Mouse (Mus musculus): ENCODE results near the gene Tns1. TPM values are rescaled to one million over a fixed set of nuclear protein-coding genes. Genes with fewer than 3 reads are reported as not detected.

Gene Tns1
- polyA plus RNA-seq, 1 experiment from 2014 or later = 16.5 TPM

DNA sequence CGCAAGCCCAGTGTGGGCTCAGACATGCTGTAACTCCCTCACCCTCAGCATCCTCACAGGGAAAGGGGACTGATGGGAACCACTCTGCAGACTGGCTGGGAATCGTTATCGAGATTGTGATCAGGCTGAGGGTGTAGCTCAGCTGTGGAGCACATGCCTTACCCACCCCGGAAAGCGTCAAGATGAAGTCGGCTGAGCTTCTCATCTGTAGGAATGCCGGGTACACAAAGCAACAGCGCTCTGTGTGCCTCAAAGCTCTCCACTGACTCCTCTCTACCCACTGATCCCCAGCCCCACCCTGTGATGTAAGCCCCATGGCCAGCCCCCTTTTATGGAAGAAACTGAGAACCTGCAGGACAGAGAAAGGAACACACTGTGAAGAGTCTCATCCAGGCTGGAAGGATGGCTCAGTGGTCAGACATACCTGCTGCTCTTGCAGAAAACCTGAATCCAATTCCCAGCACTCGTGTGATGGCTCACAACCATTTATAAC, 97.5 kb downstream of the Tns1 start:
- WGBS = 76% methylated on average over 9 of the region's 9 CpGs
- Histone ChIP-seq H3K27ac (no peak overlapping the region), H3K9ac (no peak overlapping the region), H3K9me3 (no peaks in the 10 kb centered on the region), H3K27me3 (replicated peaks) (no peaks in the 10 kb centered on the region), H3K4me2 (replicated peaks) (no peak overlapping the region), H3K36me3 (no peaks in the 10 kb centered on the region), H3K4me3 (no peak overlapping the region), H3K4me1 (peaks cover 41% of the 10 kb centered on the region)
- no peak for ATAC-seq (ENCODE audit: low FRiP score, low read depth)

DNA sequence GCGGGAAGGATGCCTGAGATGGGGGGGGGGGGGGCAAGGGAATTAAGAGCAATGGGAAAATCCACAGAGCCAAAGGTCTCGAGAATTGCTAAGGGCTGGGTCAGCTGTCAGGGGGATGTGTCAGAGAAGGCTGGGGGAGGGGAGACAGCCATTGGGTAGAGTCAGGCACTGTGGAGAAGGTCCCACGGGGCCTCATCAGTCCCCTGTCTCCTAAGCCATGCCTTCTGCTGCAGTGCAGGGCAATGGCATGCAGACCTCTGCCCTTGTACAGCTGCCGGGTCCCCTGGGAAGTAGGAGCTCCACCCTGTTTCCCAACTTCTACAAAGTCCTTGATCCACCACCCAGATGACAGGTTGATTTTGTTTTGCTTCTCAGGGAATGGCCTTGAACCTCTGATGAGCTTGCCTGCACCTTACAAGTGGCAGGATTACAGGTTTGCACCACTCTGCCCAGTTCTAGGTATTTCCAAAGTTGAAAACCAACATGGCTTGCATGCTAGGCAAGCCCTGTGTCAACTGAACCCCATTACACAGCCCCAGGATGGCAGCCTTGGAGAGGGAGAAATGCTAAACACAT, 98.5 kb downstream of the Tns1 start:
- no peaks in the 10 kb centered on the region for H3K36me3 ChIP-seq
- no peak overlapping the region for H3K4me2 ChIP-seq (replicated peaks)
- no peak overlapping the region for H3K27ac ChIP-seq
- no peaks in the 10 kb centered on the region for H3K9me3 ChIP-seq
- WGBS = 57% methylated on average over 4 of the region's 4 CpGs
- peaks cover 31% of the 10 kb centered on the region for H3K4me1 ChIP-seq
- H3K27me3 ChIP-seq (replicated peaks) = no peaks in the 10 kb centered on the region
- ATAC-seq (ENCODE audit: low FRiP score, low read depth) = no peak
- no peak overlapping the region for H3K9ac ChIP-seq
- H3K4me3 ChIP-seq = no peak overlapping the region

DNA sequence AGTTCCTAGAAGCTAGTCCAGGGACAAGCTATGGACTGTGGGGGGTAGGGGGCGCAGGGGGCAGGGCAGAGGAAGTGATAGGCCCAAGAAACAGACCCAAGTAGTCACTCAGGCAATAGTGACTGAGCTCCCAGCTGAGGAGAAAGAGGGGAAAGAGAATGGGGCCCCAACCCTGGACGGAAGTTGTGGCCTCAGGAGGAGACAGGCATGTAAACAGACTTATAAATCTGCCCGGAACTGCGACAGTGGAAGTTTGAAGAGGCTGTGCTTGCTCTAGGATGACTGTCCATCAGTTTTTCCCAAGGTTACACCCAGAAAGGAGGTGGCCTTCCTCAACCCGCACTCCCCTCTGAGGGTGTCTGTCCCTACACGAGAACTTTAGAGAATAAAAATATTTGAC, 99.0 kb downstream of the Tns1 start:
- H3K4me1 ChIP-seq = peaks cover 30% of the 10 kb centered on the region
- WGBS = 43% methylated on average over 6 of the region's 6 CpGs

DNA sequence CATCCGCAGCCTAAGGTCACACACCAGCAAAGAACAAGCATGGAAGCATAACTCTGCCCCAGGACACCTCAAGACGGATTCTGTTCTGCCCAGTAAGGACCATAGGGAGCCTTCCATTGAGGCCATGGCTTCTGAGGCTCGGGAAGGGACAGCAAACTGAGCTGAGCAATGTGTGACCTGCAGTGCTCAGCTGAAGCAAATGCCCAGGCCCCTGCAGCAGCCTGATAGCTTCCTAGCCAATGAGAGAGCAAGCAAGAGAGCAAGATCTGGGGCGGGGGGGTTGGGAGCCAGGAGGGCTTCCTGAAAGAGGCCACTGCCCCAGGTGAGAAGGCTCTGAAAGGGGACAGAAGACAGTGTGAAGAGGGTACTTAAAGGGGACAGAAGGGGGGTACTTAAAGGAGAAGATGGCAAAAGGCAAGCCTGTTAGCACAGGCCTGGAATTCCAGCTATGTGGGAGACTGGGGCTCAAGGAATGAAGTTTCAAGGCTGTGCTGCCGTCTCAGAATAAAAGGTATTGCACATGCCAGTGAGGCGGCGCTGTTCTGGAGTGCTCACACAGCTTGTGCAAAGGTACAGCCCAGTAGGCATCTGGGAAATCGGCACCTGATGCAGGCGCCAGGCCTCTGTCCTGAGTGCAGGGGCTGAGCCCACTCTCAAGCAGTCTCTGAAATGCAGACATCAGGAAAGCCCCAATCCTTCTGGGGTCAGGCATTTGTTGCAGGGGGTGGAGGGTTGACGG, 99.6 kb downstream of the Tns1 start:
- Histone ChIP-seq H3K27ac (no peak overlapping the region), H3K9me3 (no peaks in the 10 kb centered on the region), H3K4me2 (replicated peaks) (no peak overlapping the region), H3K4me1 (peaks cover 26% of the 10 kb centered on the region), H3K36me3 (no peaks in the 10 kb centered on the region), H3K4me3 (no peak overlapping the region), H3K9ac (no peak overlapping the region), H3K27me3 (replicated peaks) (no peaks in the 10 kb centered on the region)
- ATAC-seq (ENCODE audit: low FRiP score, low read depth) = no peak
- 55% methylated on average over 10 of the region's 10 CpGs for WGBS

More for the DNA sequence above, 99.0 kb downstream of the Tns1 start:
- ATAC-seq (ENCODE audit: low FRiP score, low read depth) = no peak
- Histone ChIP-seq H3K4me2 (replicated peaks) (no peak overlapping the region), H3K27ac (no peak overlapping the region), H3K9me3 (no peaks in the 10 kb centered on the region), H3K27me3 (replicated peaks) (no peaks in the 10 kb centered on the region), H3K9ac (no peak overlapping the region), H3K4me3 (no peak overlapping the region), H3K36me3 (no peaks in the 10 kb centered on the region)

DNA sequence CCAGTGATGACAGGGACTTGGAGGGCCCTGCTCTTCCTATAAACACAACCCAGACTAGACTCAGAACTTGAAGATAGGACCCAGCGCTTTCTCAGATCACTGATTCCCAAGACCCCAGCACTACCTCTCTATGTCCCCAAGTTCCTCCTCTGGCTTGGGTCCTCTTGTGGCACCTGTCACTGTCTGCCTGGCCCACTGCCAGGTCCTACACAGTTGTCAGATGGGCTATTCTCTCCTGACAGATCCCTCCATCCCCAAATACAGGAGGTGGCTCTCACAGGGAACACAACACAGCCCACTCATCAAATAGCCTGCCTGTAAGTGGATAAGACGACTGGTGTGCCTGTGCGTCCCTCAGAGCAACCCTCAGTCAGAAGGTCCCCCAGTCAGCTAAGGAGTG, 101.3 kb downstream of the Tns1 start:
- no peak for ATAC-seq (ENCODE audit: low FRiP score, low read depth)
- no peak overlapping the region for H3K9ac ChIP-seq
- H3K36me3 ChIP-seq = no peaks in the 10 kb centered on the region
- H3K27ac ChIP-seq = no peak overlapping the region
- no peak overlapping the region for H3K4me2 ChIP-seq (replicated peaks)
- H3K9me3 ChIP-seq = no peaks in the 10 kb centered on the region
- H3K4me1 ChIP-seq = peaks cover 26% of the 10 kb centered on the region
- H3K27me3 ChIP-seq (replicated peaks) = no peaks in the 10 kb centered on the region
- no peak overlapping the region for H3K4me3 ChIP-seq
- WGBS = 85% methylated on average over 3 of the region's 3 CpGs

DNA sequence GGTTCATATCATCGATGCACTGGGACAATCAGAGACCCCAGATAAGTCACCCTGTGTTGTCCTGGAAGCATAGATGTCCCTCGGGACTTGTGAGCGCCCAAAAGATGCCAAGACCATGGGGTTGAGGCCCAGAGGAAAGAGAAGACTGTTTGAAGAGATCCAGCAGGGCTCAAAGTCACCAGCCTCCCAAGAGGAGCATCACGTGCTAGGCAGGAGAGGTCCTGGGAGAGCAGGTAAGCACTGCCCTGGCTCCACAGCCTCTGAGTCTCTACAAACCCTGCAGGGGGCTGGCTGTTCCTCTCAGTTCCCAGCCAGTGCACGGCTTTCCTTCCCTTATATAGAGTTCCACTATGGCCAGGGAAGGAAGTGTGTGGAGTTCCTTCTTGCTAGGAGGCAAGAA, 101.7 kb downstream of the Tns1 start:
- Histone ChIP-seq H3K9ac (no peak overlapping the region), H3K27me3 (replicated peaks) (no peaks in the 10 kb centered on the region), H3K4me2 (replicated peaks) (no peak overlapping the region), H3K4me3 (no peak overlapping the region), H3K9me3 (no peaks in the 10 kb centered on the region), H3K36me3 (no peaks in the 10 kb centered on the region), H3K4me1 (peaks cover 22% of the 10 kb centered on the region), H3K27ac (no peak overlapping the region)
- ATAC-seq (ENCODE audit: low FRiP score, low read depth) = no peak
- 77% methylated on average over 5 of the region's 5 CpGs for WGBS

DNA sequence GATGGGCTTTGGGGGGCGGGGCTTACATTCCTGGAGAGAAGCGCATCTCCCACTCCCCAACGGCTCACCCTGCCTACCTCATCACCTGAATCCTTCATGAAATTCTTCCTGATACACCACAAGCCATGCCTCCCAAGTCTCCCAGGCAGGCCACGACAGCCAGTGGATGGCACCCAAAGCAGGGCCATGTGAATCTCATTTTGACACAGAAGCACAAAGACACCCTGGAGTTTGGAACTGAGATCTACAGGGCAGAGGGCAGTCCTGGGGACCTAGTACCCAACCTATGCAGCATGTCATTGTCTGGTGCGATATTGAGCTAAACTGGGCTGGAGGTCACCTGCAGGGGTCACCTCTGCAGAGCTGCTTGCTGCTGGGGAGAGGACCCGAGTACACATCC, 104.0 kb downstream of the Tns1 start:
- no peaks in the 10 kb centered on the region for H3K27me3 ChIP-seq (replicated peaks)
- no peak overlapping the region for H3K9ac ChIP-seq
- no peak overlapping the region for H3K4me2 ChIP-seq (replicated peaks)
- ATAC-seq (ENCODE audit: low FRiP score, low read depth) = no peak
- WGBS = 73% methylated on average over 6 of the region's 6 CpGs
- H3K4me1 ChIP-seq = peaks cover 8% of the 10 kb centered on the region; the same call in 1 of the 2 replicates
- H3K9me3 ChIP-seq = no peaks in the 10 kb centered on the region
- no peak overlapping the region for H3K27ac ChIP-seq
- H3K4me3 ChIP-seq = no peak overlapping the region
- H3K36me3 ChIP-seq = no peaks in the 10 kb centered on the region

DNA sequence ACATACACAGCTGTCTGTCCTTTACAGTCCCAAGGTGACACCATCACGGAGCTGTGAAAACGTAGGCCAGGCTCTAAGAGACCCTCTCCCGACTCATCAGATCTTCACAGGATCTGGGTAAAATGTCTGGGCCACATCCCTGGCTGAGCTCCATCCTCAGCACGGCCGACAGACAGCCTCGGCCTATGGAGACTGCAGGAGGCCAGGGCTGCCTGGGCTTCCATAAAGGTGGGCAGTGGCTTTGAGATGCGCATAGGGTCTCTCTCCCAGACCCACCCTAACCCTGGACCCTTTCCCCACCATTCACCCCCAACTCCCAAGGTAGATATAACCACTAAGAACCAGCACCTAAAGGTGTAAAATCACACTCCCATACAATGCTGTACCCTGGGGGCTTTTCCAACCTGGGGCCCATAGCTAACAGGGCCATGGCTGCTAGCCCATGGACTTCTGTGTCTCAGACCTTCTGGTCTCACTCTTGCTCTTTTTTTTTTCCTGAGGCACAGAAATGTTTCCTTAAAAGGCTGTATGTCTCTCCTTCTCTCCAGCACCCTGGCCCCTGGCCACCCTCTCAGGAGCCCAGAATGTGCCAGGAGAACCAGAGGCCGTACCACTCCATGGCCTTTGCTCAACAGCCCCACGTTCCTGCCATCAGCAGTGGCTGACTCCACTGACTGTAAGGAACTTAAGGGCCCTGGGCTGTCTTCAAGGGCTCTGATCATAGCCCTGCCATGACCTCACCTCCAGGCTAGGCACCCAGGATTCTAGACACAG, 106.7 kb downstream of the Tns1 start:
- Histone ChIP-seq H3K27ac (no peak overlapping the region), H3K4me2 (replicated peaks) (no peak overlapping the region), H3K4me1 (no peaks in the 10 kb centered on the region), H3K36me3 (no peaks in the 10 kb centered on the region), H3K9ac (no peak overlapping the region), H3K4me3 (no peak overlapping the region), H3K27me3 (replicated peaks) (no peaks in the 10 kb centered on the region), H3K9me3 (no peaks in the 10 kb centered on the region)
- 82% methylated on average over 9 of the region's 9 CpGs for WGBS
- ATAC-seq (ENCODE audit: low FRiP score, low read depth) = no peak

DNA sequence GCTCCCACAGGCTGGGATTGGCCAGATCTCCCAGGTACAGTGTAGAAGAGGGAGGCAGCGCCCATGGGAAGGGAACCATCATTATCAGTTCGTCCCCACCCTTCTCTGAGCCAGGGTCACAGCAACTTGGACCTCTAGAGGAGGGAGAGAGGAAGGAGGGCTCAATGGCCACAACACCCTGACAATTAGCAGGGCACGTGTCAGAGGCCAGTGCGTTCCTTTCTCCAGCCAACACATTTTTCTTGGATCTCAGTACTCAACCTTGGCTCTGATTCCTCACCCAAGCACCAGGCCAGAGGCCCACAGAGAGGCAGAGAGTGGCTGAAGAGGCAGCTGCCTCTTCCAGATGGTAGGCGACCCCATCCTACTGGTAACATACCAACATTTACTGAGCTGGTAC, 107.6 kb downstream of the Tns1 start:
- H3K4me1 ChIP-seq = no peaks in the 10 kb centered on the region
- H3K4me3 ChIP-seq = no peak overlapping the region
- H3K27ac ChIP-seq = no peak overlapping the region
- no peaks in the 10 kb centered on the region for H3K27me3 ChIP-seq (replicated peaks)
- H3K36me3 ChIP-seq = no peaks in the 10 kb centered on the region
- ATAC-seq (ENCODE audit: low FRiP score, low read depth) = no peak
- 88% methylated on average over 5 of the region's 5 CpGs for WGBS
- no peak overlapping the region for H3K4me2 ChIP-seq (replicated peaks)
- H3K9ac ChIP-seq = no peak overlapping the region
- H3K9me3 ChIP-seq = no peaks in the 10 kb centered on the region

DNA sequence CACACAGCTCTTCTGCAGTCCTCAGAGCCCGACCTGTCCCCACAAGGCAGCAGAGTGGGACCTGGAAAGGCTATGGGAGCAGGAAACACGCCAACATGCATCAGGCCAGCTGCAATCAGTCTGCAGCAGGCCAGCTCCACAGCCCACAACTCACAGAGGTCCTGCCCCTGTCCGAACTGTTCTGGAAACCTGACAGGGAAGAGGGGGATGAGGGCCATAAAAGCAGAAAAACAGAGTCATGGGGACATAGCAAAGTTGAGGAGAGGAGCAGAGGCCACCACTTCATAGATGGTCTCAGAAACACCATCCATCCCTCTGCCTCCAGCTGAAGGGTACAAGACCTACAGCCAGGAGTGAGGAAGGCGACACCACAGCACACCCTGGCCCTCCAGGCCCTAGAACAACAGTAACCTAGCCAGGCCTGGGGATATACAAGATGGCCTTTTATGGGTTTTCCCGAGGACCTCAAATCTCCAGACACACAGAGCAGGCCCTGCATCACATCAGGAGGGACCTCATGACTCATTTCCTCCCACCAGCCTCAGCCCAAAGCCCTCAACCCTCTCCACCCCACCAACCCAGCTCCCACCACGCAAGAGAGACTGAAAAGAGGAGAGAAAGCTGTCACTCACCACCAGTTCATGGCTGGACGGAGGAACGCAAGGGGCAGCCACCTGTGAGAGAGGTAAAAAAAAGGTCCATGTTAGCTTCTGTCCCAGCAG, 108.6 kb downstream of the Tns1 start:
- H3K36me3 ChIP-seq = no peaks in the 10 kb centered on the region
- H3K9ac ChIP-seq = no peak overlapping the region
- no peak overlapping the region for H3K27ac ChIP-seq
- 73% methylated on average over 8 of the region's 8 CpGs for WGBS
- ATAC-seq (ENCODE audit: low FRiP score, low read depth) = no peak
- no peaks in the 10 kb centered on the region for H3K27me3 ChIP-seq (replicated peaks)
- H3K4me2 ChIP-seq (replicated peaks) = no peak overlapping the region
- H3K9me3 ChIP-seq = 0 out of 2 replicates have a peak, but pooled peaks cover 1% of the 10 kb centered on the region
- H3K4me3 ChIP-seq = no peak overlapping the region
- H3K4me1 ChIP-seq = no peaks in the 10 kb centered on the region

DNA sequence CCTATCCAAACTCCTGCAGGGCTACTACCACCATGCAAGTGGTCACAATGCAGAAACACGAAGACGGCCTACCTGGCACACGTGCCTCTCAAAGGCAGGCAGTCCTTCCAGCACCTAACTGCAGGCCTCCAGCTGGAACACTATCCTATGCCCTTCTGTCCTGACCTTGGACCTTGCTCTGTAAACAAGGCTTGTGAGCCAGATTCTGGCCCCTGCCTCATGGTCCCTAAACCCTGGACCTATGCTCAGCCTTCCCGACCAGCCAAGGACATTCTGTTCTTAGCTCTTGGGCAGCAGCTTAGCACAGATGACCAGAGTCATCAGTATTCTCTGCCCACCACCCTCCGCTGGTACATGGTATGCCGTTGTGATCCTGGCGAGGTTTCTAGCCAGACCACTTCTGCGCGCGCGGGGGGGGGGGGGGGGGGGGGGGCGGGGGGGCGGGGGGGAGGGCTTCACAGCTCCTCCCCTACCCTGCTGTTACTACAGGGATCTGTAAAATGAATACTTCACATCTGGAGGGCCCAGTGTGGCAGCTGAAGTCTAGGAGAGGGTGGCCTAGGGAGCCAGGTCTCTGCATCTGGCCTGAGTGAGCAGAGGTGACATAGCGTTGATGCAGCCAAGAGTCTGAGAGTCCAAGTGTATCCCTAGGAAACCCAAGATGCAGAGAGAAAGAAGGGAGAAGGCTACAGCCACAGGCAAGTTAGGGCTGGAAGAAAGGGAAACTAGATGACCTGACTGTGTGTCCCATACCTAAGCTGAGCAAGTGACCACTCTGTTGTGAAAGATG, 109.5 kb downstream of the Tns1 start:
- no peak overlapping the region for H3K4me3 ChIP-seq
- no peak overlapping the region for H3K27ac ChIP-seq
- H3K9ac ChIP-seq = no peak overlapping the region
- no peak overlapping the region for H3K4me2 ChIP-seq (replicated peaks)
- H3K36me3 ChIP-seq = no peaks in the 10 kb centered on the region
- 66% methylated on average over 9 of the region's 14 CpGs for WGBS
- no peaks in the 10 kb centered on the region for H3K4me1 ChIP-seq
- ATAC-seq (ENCODE audit: low FRiP score, low read depth) = no peak
- H3K27me3 ChIP-seq (replicated peaks) = no peaks in the 10 kb centered on the region
- H3K9me3 ChIP-seq = peaks cover 4% of the 10 kb centered on the region; the same call in 1 of the 2 replicates

Measured in neural tube, embryonic 12.5 days (tissue).